In the genomic region with DNA sequence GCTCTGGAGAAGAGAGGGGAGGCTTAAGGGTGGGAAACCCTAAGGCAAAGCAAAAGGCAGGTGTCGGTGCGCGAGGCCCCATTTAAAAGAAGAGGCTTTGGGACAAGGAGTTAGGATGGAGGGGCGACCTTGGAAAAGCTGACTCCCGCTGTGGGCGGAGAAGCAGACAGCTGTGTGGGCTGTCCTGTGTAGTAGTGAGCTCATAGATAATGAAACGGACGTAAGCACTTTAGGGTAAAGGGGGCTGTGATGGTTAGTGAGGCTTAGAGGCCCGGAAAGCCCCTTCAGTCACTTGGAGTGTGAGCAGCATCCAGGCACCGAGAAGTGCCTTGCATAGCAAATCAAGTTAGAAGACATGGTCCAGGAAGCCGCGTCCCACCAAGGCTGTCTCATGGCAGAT, we compare ENCODE assay signal across 8 mouse cellular contexts. TPM values are rescaled to one million over a fixed set of nuclear protein-coding genes. Genes with fewer than 3 reads are reported as not detected.
DNase-seq lines count a peak whose midpoint lies in the region; ATAC-seq and TF ChIP-seq lines count a peak whose summit lies in the region.

A gene (minus strand): TSS at position 167 of the 400 bp plus-strand sequence.

- H3K27ac ChIP-seq in cerebellum, adult 2 months (ENCODE audit: insufficient read depth, low read length) = peak within 1 kb of the TSS; percentile 31
- H3K27ac ChIP-seq in CH12.LX (ENCODE audit: insufficient read depth, low read depth) = peak within 1 kb of the TSS; percentile 57
- H3K27ac ChIP-seq in limb, embryonic 14.5 days (replicated peaks; ENCODE audit: low read depth, low read length) = peak within 1 kb of the TSS; percentile 54; the same call in 1 of the 2 replicates
- H3K27ac ChIP-seq in small intestine, adult 2 months (ENCODE audit: insufficient read depth, low read depth, low read length) = peak within 1 kb of the TSS; percentile 79

- H3K79me2 ChIP-seq in CH12.LX (replicated peaks; ENCODE audit: control insufficient read depth, extremely low read depth, insufficient read depth, poor library complexity, severe bottlenecking) = no peaks in the 10 kb centered on the region; the same call in 1 of the 2 replicates

- peak within 1 kb of the TSS; percentile 73 for H3K4me3 ChIP-seq in cerebellum, adult 2 months (replicated peaks; ENCODE audit: insufficient read depth, low read depth, low read length)
- peak within 1 kb of the TSS; percentile 71 to 94 (median 82) for H3K4me3 ChIP-seq in CH12.LX (replicated peaks in 1 of 3; ENCODE audit: low read depth in 2 of 3, low read length in 2 of 3, poor library complexity in 1 of 3)
- peak within 1 kb of the TSS; percentile 73 for H3K4me3 ChIP-seq in erythroblast, embryonic 14.5 days (replicated peaks)
- H3K4me3 ChIP-seq in limb, embryonic 14.5 days (replicated peaks; ENCODE audit: low read length) = peak within 1 kb of the TSS; percentile 64
- H3K4me3 ChIP-seq in small intestine, adult 2 months (ENCODE audit: low read depth, low read length) = peak within 1 kb of the TSS; percentile 83

- TF ChIP-seq CTCF in cerebellum, adult 2 months (IDR thresholded peaks at IDR 0.05; ENCODE audit: borderline replicate concordance, insufficient read depth, low read depth, low read length) = no peak
- no peak for TF ChIP-seq CTCF in CH12.LX (conservative IDR thresholded peaks at IDR 0.05 in 1 of 2, IDR thresholded peaks at IDR 0.05 in 1 of 2; ENCODE audit: low read depth in 2 of 2, low read length in 2 of 2)
- no peak for TF ChIP-seq CTCF in small intestine, adult 2 months (IDR thresholded peaks at IDR 0.05; ENCODE audit: extremely low read depth, insufficient read length, insufficient replicate concordance, low read depth, low read length)

- H3K9me3 ChIP-seq in CH12.LX (replicated peaks; ENCODE audit: low read length) = no peaks in the 10 kb centered on the region
- H3K9me3 ChIP-seq in erythroblast, embryonic 14.5 days (ENCODE audit: control insufficient read depth, low read length) = no peaks in the 10 kb centered on the region
- H3K9me3 ChIP-seq in limb, embryonic 14.5 days (ENCODE audit: control insufficient read depth, low read length) = no peaks in the 10 kb centered on the region

- dilution Hi-C loops in CH12.LX (cut with MboI; ENCODE audit: extremely low pct_ligation_motif_present, extremely low pct_unique_long_range_greater_than_20kb, low sequenced_read_pairs) = no loop called here

- ATAC-seq in limb, embryonic 14.5 days (ENCODE audit: low FRiP score, low read depth) = peak; percentile 12; the same call in 1 of the 2 replicates

- peaks cover 26 to 60% of the 10 kb centered on the region in 2 experiments for H3K36me3 ChIP-seq in CH12.LX (replicated peaks in 1 of 2; ENCODE audit: control insufficient read depth in 1 of 2, insufficient read depth in 1 of 2, low read length in 1 of 2)
- peaks cover 12% of the 10 kb centered on the region for H3K36me3 ChIP-seq in erythroblast, embryonic 14.5 days (ENCODE audit: control insufficient read depth)
- no peaks in the 10 kb centered on the region for H3K36me3 ChIP-seq in limb, embryonic 14.5 days (ENCODE audit: control insufficient read depth, insufficient read depth, low read length)
- H3K36me3 ChIP-seq in small intestine, adult 2 months (ENCODE audit: control insufficient read depth, insufficient read depth, low read length) = peaks cover 9% of the 10 kb centered on the region

- peak within 1 kb of the TSS; percentile 83 for H3K4me2 ChIP-seq in CH12.LX (ENCODE audit: insufficient read depth, low read depth, poor library complexity, severe bottlenecking)
- H3K4me2 ChIP-seq in limb, embryonic 14.5 days (replicated peaks; ENCODE audit: low read depth, low read length, severe bottlenecking) = peak within 1 kb of the TSS; percentile 69

- peaks cover 7% of the 10 kb centered on the region for H3K4me1 ChIP-seq in cerebellum, adult 2 months (ENCODE audit: control insufficient read depth, insufficient read depth, low read length)
- peaks cover 12 to 43% of the 10 kb centered on the region in 2 experiments for H3K4me1 ChIP-seq in CH12.LX (ENCODE audit: control insufficient read depth in 1 of 2, insufficient read depth in 2 of 2)
- peaks cover 40% of the 10 kb centered on the region for H3K4me1 ChIP-seq in erythroblast, embryonic 14.5 days (ENCODE audit: control insufficient read depth)
- peaks cover 10% of the 10 kb centered on the region; the same call in 1 of the 2 replicates for H3K4me1 ChIP-seq in limb, embryonic 14.5 days (ENCODE audit: control insufficient read depth, insufficient read depth, low read length)
- H3K4me1 ChIP-seq in small intestine, adult 2 months (ENCODE audit: control insufficient read depth, insufficient read depth, insufficient read length, low read length) = peaks cover 19% of the 10 kb centered on the region

- peak within 1 kb of the TSS; percentile 73 for H3K9ac ChIP-seq in CH12.LX (ENCODE audit: insufficient read depth, low read depth)
- peak within 1 kb of the TSS; percentile 70 for H3K9ac ChIP-seq in limb, embryonic 14.5 days (ENCODE audit: low read depth, low read length, severe bottlenecking)

- TF ChIP-seq RAD21 in CH12.LX (IDR thresholded peaks at IDR 0.05; ENCODE audit: low read depth, low read length) = no peak

- TF ChIP-seq POLR2A in cerebellum, adult 2 months (IDR thresholded peaks at IDR 0.05; ENCODE audit: borderline replicate concordance, insufficient read depth, low read length) = no peak
- no peak for TF ChIP-seq POLR2A in CH12.LX (IDR thresholded peaks at IDR 0.05; ENCODE audit: low read depth, low read length)
- no peak for TF ChIP-seq POLR2A in limb, embryonic 14.5 days (IDR thresholded peaks at IDR 0.05; ENCODE audit: borderline replicate concordance, extremely low read depth, insufficient read depth, insufficient read length)
- no peak for TF ChIP-seq POLR2A in small intestine, adult 2 months (IDR thresholded peaks at IDR 0.05; ENCODE audit: low read depth, low read length)

- in situ Hi-C loops in CH12.LX (cut with MboI; ENCODE audit: low pct_ligation_motif_present, low pct_unique_long_range_greater_than_20kb, low sequenced_read_pairs) = no loop called here

- no peak for TF ChIP-seq EP300 in CH12.LX (IDR thresholded peaks at IDR 0.05; ENCODE audit: low read length)

- intact Hi-C loops in heart, postnatal 36 days (cut with DNase I) = no loop called here

- no peaks in the 10 kb centered on the region for H3K27me3 ChIP-seq in cerebellum, adult 2 months (ENCODE audit: control insufficient read depth, insufficient read depth, low read length)
- H3K27me3 ChIP-seq in CH12.LX (replicated peaks) = no peaks in the 10 kb centered on the region
- no peaks in the 10 kb centered on the region for H3K27me3 ChIP-seq in erythroblast, embryonic 14.5 days (ENCODE audit: control insufficient read depth)
- no peaks in the 10 kb centered on the region for H3K27me3 ChIP-seq in limb, embryonic 14.5 days (ENCODE audit: control insufficient read depth, insufficient read depth, low read length)
- no peaks in the 10 kb centered on the region for H3K27me3 ChIP-seq in small intestine, adult 2 months (ENCODE audit: control insufficient read depth, insufficient read depth, low read length)

- 6% methylated on average over 12 of the region's 12 CpGs for WGBS in cerebellum, adult 2 months
- 7% methylated on average over 12 of the region's 12 CpGs for WGBS in limb, embryonic 14.5 days
- 8% methylated on average over 12 of the region's 12 CpGs for WGBS in small intestine, adult 2 months

- no peak for DNase-seq in cerebellum, adult 2 months
- no peak for DNase-seq in cerebellum, adult 18-20 months
- DNase-seq in CH12.LX (ENCODE audit: extremely low read depth) = peak; percentile 70
- DNase-seq in heart, postnatal 36 days = no peak
- DNase-seq in limb, embryonic 14.5 days (ENCODE audit: low spot score) = no peak
- no peak for DNase-seq in embryo, embryonic 10.5 days (ENCODE audit: low spot score)

TF ChIP-seq in CH12.LX, 34 proteins besides CTCF, POLR2A, EP300 and RAD21:
- peak; percentile 58; the same call in 1 of the 2 replicates for TF ChIP-seq ETS1 (conservative IDR thresholded peaks at IDR 0.05; ENCODE audit: low read depth, low read length)
- no peak for TF ChIP-seq POLR2AphosphoS2 (IDR thresholded peaks at IDR 0.05; ENCODE audit: low read depth, low read length)
- no peak for TF ChIP-seq CHD1 (IDR thresholded peaks at IDR 0.05; ENCODE audit: low read depth, low read length)

RNA-seq across cellular contexts. Expression of the gene that starts here (rescaled TPM):
- 30.8 and 37.5 TPM in 2 replicates for polyA plus RNA-seq in cerebellum, adult 2 months (2012; rRNA removed)
- total RNA-seq in CH12.LX (2012; rRNA removed) = 51.7 and 74.0 TPM in 2 replicates
- total RNA-seq in CH12.LX (2014; rRNA removed) = 20.7 and 30.6 TPM in 2 replicates
- polyA plus RNA-seq in CH12.LX (2012; ENCODE audit: insufficient read length, low read depth) = 24.1 and 34.0 TPM in 2 replicates
- 0.99 and 1.5 TPM in 2 replicates for polyA plus RNA-seq in erythroblast, embryonic 14.5 days (2012)
- total RNA-seq in heart, postnatal 36 days (2021) = 10 to 100 TPM; 19.8 to 28.0 TPM
- 25.6 and 32.1 TPM in 2 replicates for polyA plus RNA-seq in limb, embryonic 14.5 days (2012; rRNA removed)
- polyA plus RNA-seq in limb, embryonic 14.5 days (2014; fragmentation: Nextera tagmentation; extraction: Ambion mirVana) = 20.0 and 24.3 TPM in 2 replicates
- polyA plus RNA-seq in small intestine, adult 2 months (2012; rRNA removed) = 22.7 and 35.6 TPM in 2 replicates
